Mouse (Mus musculus): ENCODE measurements at regions not wholly inside any gene's neighbourhood (a gene's known extent, or its start where the extent isn't known, plus 50 kb on each side); places are given as distances from the start of the nearest gene placed in this dataset.
"Not testable (repeated sequence)": the region's sequence is repeated elsewhere in the genome, so short reads cannot be mapped to it uniquely, and the experiment has no call there.

DNA sequence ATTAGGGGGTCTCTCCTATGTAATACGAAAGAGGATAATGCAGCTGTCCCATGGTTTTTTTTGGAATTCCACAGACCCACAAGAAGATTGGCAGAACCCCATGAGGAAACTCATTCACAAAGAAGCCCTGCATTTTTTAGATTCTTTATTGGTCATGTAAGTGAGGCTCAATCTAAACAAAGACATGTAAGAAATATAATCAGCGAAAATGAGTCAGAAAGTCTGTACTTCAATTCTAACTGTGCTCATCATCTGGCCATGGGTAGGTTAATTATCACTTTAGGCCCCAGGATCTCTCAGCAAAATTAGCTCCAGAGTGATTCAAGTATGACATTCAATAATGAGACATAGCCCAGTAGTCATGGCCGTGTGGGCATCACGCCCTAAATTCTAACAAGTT lies 703.2 kb downstream of the A830018L16Rik start:
- H3K4me1 ChIP-seq (replicated peaks; ENCODE audit: control insufficient read depth, insufficient read depth, low read length), result no peaks in the 10 kb centered on the region
- WGBS, result 81% methylated on average over 4 of the region's 4 CpGs

DNA sequence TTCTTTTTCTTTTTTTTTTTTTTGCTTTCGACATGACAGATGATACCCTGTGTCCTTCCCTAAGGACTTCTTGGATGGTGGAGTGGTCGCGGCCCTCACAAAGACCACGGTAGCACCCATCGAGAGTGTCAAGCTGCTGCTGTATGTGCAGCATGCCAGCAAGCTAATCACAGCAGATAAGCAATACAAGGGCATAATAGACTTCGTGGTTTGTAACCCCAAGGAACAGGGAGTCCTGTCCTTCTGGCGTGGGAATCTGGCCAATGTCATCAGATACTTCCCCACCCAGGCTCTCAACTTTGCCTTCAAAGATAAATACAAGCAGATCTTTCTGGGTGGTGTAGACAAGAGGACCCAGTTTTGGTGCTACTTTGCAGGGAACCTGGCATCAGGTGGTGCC lies 707.0 kb downstream of the A830018L16Rik start:
- Histone ChIP-seq H3K27me3 (replicated peaks; ENCODE audit: control insufficient read depth, insufficient read depth, low read length) (no peaks in the 10 kb centered on the region), H3K36me3 (ENCODE audit: control insufficient read depth, insufficient read depth) (no peaks in the 10 kb centered on the region), H3K4me3 (replicated peaks; ENCODE audit: low read length) (no peak overlapping the region), H3K4me1 (replicated peaks; ENCODE audit: control insufficient read depth, insufficient read depth, low read length) (no peaks in the 10 kb centered on the region), H3K9ac (replicated peaks; ENCODE audit: low read depth, low read length) (no peak overlapping the region), H3K27ac (ENCODE audit: low read length) (no peak overlapping the region), H3K4me2 (ENCODE audit: low read length) (no peak overlapping the region), H3K9me3 (ENCODE audit: control insufficient read depth, low read length) (no peaks in the 10 kb centered on the region)
- ATAC-seq, result no peak
- whole genome bisulfite sequencing, result 92% methylated on average over 7 of the region's 7 CpGs

More for the DNA sequence above, 703.2 kb downstream of the A830018L16Rik start:
- Histone ChIP-seq H3K27ac (ENCODE audit: low read length) (no peak overlapping the region), H3K4me2 (ENCODE audit: low read length) (no peak overlapping the region), H3K27me3 (replicated peaks; ENCODE audit: control insufficient read depth, insufficient read depth, low read length) (no peaks in the 10 kb centered on the region), H3K36me3 (ENCODE audit: control insufficient read depth, insufficient read depth) (no peaks in the 10 kb centered on the region), H3K9ac (replicated peaks; ENCODE audit: low read depth, low read length) (no peak overlapping the region), H3K9me3 (ENCODE audit: control insufficient read depth, low read length) (no peaks in the 10 kb centered on the region), H3K4me3 (replicated peaks; ENCODE audit: low read length) (no peak overlapping the region)
- no peak for ATAC-seq

- not testable (repeated sequence) for H3K27me3 ChIP-seq (replicated peaks; ENCODE audit: control insufficient read depth, insufficient read depth, low read length); H3K36me3 ChIP-seq (ENCODE audit: control insufficient read depth, insufficient read depth); H3K27ac ChIP-seq (ENCODE audit: low read length); H3K9me3 ChIP-seq (ENCODE audit: control insufficient read depth, low read length); H3K4me3 ChIP-seq (replicated peaks; ENCODE audit: low read length); H3K9ac ChIP-seq (replicated peaks; ENCODE audit: low read depth, low read length); H3K4me2 ChIP-seq (ENCODE audit: low read length); ATAC-seq; H3K4me1 ChIP-seq (replicated peaks; ENCODE audit: control insufficient read depth, insufficient read depth, low read length)
- 23% methylated on average over 2 of the region's 2 CpGs for WGBS
Observed at GRCm38 (mm10) chr1:12126611-12127010, 712.7 kb downstream of the A830018L16Rik start.

- no peaks in the 10 kb centered on the region for H3K4me1 ChIP-seq (replicated peaks; ENCODE audit: control insufficient read depth, insufficient read depth, low read length)
- H3K9ac ChIP-seq (replicated peaks; ENCODE audit: low read depth, low read length), result no peak overlapping the region
- no peak for ATAC-seq
- H3K4me3 ChIP-seq (replicated peaks; ENCODE audit: low read length), result no peak overlapping the region
- no peaks in the 10 kb centered on the region for H3K27me3 ChIP-seq (replicated peaks; ENCODE audit: control insufficient read depth, insufficient read depth, low read length)
- no peaks in the 10 kb centered on the region for H3K36me3 ChIP-seq (ENCODE audit: control insufficient read depth, insufficient read depth)
- WGBS, result 94% methylated on average over 10 of the region's 10 CpGs
- H3K27ac ChIP-seq (ENCODE audit: low read length), result no peak overlapping the region
- H3K9me3 ChIP-seq (ENCODE audit: control insufficient read depth, low read length), result no peaks in the 10 kb centered on the region; the same call in 1 of the 2 replicates
- H3K4me2 ChIP-seq (ENCODE audit: low read length), result no peak overlapping the region
Observed at GRCm38 (mm10) chr1:12170503-12170902, 756.6 kb downstream of the A830018L16Rik start.

DNA sequence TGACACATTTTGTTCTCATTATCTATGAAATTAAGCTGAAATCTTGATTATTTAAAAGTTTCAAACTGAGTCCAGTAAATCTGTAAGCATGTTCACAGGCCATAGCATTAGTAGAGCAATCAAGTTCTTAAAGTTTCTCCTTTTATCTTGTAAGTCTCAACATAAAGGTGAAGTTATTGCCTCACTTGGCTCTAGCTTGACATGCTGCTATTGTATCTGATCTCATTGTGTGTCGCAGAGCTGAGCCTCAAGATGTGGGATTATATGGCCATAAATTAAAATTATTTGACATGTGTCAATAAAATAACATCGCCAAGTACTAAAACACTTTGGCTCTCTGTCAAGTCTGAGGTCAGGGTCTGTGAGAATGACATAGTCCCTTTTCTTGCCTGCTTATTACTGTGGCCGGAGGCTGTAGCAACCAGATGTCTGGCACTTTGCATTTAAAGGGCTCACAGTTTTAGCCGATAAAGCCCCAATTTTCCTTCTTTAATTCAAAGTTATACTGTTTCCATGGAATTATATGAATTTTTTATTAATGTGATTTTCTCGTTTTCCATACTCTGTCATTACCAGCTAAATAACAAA lies 775.8 kb downstream of the A830018L16Rik start:
- no peak for ATAC-seq
- 73% methylated on average over 5 of the region's 5 CpGs for WGBS
- Histone ChIP-seq H3K4me1 (replicated peaks; ENCODE audit: control insufficient read depth, insufficient read depth, low read length) (no peaks in the 10 kb centered on the region), H3K9me3 (ENCODE audit: control insufficient read depth, low read length) (no peaks in the 10 kb centered on the region), H3K27me3 (replicated peaks; ENCODE audit: control insufficient read depth, insufficient read depth, low read length) (no peaks in the 10 kb centered on the region), H3K4me2 (ENCODE audit: low read length) (no peak overlapping the region), H3K27ac (ENCODE audit: low read length) (no peak overlapping the region), H3K4me3 (replicated peaks; ENCODE audit: low read length) (no peak overlapping the region), H3K9ac (replicated peaks; ENCODE audit: low read depth, low read length) (no peak overlapping the region), H3K36me3 (ENCODE audit: control insufficient read depth, insufficient read depth) (no peaks in the 10 kb centered on the region)

GRCm38 (mm10) chr1:12192588-12192987 lies 778.7 kb downstream of the A830018L16Rik start:
- WGBS, result 77% methylated on average over 1 of the region's 1 CpGs
- H3K27ac ChIP-seq (ENCODE audit: low read length), result no peak overlapping the region
- H3K4me2 ChIP-seq (ENCODE audit: low read length), result no peak overlapping the region
- no peaks in the 10 kb centered on the region for H3K4me1 ChIP-seq (replicated peaks; ENCODE audit: control insufficient read depth, insufficient read depth, low read length)
- H3K36me3 ChIP-seq (ENCODE audit: control insufficient read depth, insufficient read depth), result no peaks in the 10 kb centered on the region
- no peak for ATAC-seq
- no peaks in the 10 kb centered on the region for H3K9me3 ChIP-seq (ENCODE audit: control insufficient read depth, low read length)
- no peaks in the 10 kb centered on the region for H3K27me3 ChIP-seq (replicated peaks; ENCODE audit: control insufficient read depth, insufficient read depth, low read length)
- H3K9ac ChIP-seq (replicated peaks; ENCODE audit: low read depth, low read length), result no peak overlapping the region
- no peak overlapping the region for H3K4me3 ChIP-seq (replicated peaks; ENCODE audit: low read length)

- no peaks in the 10 kb centered on the region for H3K27me3 ChIP-seq (replicated peaks; ENCODE audit: control insufficient read depth, insufficient read depth, low read length)
- no peaks in the 10 kb centered on the region for H3K4me1 ChIP-seq (replicated peaks; ENCODE audit: control insufficient read depth, insufficient read depth, low read length)
- ATAC-seq, result no peak
- no peaks in the 10 kb centered on the region for H3K9me3 ChIP-seq (ENCODE audit: control insufficient read depth, low read length)
- no peak overlapping the region for H3K27ac ChIP-seq (ENCODE audit: low read length)
- no peaks in the 10 kb centered on the region for H3K36me3 ChIP-seq (ENCODE audit: control insufficient read depth, insufficient read depth)
- no peak overlapping the region for H3K9ac ChIP-seq (replicated peaks; ENCODE audit: low read depth, low read length)
- WGBS, result 69% methylated on average over 1 of the region's 1 CpGs
- no peak overlapping the region for H3K4me3 ChIP-seq (replicated peaks; ENCODE audit: low read length)
- H3K4me2 ChIP-seq (ENCODE audit: low read length), result no peak overlapping the region
Observed at GRCm38 (mm10) chr1:12231089-12231488, 817.2 kb downstream of the A830018L16Rik start.

DNA sequence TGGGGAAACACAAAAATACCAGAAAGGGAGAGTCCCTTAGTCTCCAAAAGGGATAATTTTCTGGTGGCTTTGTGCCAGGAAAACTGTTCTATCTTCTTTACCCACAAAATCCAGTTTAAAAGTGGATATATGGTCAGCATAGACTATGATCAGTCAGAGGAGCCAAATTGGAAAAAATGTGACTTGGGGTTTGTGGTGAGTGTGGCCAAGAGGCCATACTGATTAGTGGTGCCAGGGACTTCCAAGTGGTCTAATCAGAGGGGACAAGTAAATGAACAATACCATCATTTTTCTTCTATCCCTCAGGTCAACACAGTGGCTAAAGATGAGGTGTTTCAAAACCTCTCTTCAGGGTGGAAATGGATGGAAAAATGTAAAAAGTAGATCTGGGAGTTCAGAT lies 828.2 kb downstream of the A830018L16Rik start:
- no peak overlapping the region for H3K4me2 ChIP-seq (ENCODE audit: low read length)
- H3K36me3 ChIP-seq (ENCODE audit: control insufficient read depth, insufficient read depth), result no peaks in the 10 kb centered on the region
- no peak overlapping the region for H3K4me3 ChIP-seq (replicated peaks; ENCODE audit: low read length)
- no peak overlapping the region for H3K27ac ChIP-seq (ENCODE audit: low read length)
- H3K27me3 ChIP-seq (replicated peaks; ENCODE audit: control insufficient read depth, insufficient read depth, low read length), result no peaks in the 10 kb centered on the region
- no peaks in the 10 kb centered on the region for H3K4me1 ChIP-seq (replicated peaks; ENCODE audit: control insufficient read depth, insufficient read depth, low read length)
- H3K9me3 ChIP-seq (ENCODE audit: control insufficient read depth, low read length), result no peaks in the 10 kb centered on the region
- no peak overlapping the region for H3K9ac ChIP-seq (replicated peaks; ENCODE audit: low read depth, low read length)
- no peak for ATAC-seq

DNA sequence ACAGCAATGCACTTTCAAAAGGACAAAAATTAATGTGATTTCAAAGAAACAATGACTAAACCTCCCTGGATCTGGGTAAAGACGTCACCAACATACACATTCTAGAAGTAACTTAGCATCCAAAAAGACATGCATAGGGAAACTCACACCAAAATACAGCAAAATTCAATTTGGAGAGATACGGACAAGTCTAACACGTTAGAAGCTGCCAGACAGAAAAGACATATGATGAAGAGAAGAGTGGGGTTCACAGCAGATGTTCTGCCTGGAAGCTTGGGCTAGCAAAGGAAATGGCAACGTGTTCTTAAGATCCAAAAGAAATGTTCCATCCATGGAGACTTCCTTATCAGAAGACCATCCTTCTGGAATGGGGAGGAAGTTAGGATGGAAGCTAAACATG lies 868.6 kb downstream of the A830018L16Rik start:
- H3K36me3 ChIP-seq (ENCODE audit: control insufficient read depth, insufficient read depth), result no peaks in the 10 kb centered on the region
- ATAC-seq, result no peak
- no peak overlapping the region for H3K9ac ChIP-seq (replicated peaks; ENCODE audit: low read depth, low read length)
- no peaks in the 10 kb centered on the region for H3K27me3 ChIP-seq (replicated peaks; ENCODE audit: control insufficient read depth, insufficient read depth, low read length)
- WGBS, result 85% methylated on average over 4 of the region's 4 CpGs
- H3K9me3 ChIP-seq (ENCODE audit: control insufficient read depth, low read length), result no peaks in the 10 kb centered on the region
- H3K4me1 ChIP-seq (replicated peaks; ENCODE audit: control insufficient read depth, insufficient read depth, low read length), result no peaks in the 10 kb centered on the region
- no peak overlapping the region for H3K4me3 ChIP-seq (replicated peaks; ENCODE audit: low read length)
- no peak overlapping the region for H3K4me2 ChIP-seq (ENCODE audit: low read length)
- H3K27ac ChIP-seq (ENCODE audit: low read length), result no peak overlapping the region

DNA sequence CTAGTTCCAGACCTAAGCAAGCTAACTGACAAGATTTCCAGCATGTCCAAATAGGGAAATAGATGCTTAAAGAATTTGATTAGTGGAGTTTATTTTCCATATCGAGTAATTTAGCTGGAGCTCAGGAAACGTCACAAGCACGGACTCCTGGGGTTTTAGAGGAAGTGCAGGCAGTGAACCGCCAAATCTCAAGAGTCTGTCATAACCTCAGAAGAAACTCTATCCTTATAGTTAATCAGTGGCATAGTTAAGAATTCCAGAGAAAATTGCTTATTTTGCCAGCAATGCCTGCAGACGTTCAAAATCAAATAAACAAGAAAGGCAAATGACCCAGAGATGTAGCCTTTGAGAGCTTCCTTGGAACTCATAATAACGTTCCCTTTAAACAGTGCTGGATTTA lies 871.6 kb downstream of the A830018L16Rik start:
- Histone ChIP-seq H3K9me3 (ENCODE audit: control insufficient read depth, low read length) (no peaks in the 10 kb centered on the region), H3K4me3 (replicated peaks; ENCODE audit: low read length) (no peak overlapping the region), H3K4me2 (ENCODE audit: low read length) (no peak overlapping the region), H3K36me3 (ENCODE audit: control insufficient read depth, insufficient read depth) (no peaks in the 10 kb centered on the region), H3K27ac (ENCODE audit: low read length) (no peak overlapping the region), H3K4me1 (replicated peaks; ENCODE audit: control insufficient read depth, insufficient read depth, low read length) (no peaks in the 10 kb centered on the region), H3K9ac (replicated peaks; ENCODE audit: low read depth, low read length) (no peak overlapping the region), H3K27me3 (replicated peaks; ENCODE audit: control insufficient read depth, insufficient read depth, low read length) (no peaks in the 10 kb centered on the region)
- 78% methylated on average over 6 of the region's 6 CpGs for WGBS
- ATAC-seq, result no peak
